Mouse (Mus musculus) brain, embryonic 14.5 days (tissue): Measurements from ENCODE around the gene Bspry.

Experiments used
- CTCF ChIP-seq: fragments of 200-500 bp; IDR thresholded peaks from 2 replicates; pipeline ENCODE4 v1.5.1; 2012; ENCODE audit warnings: inconsistent platforms, mild to moderate bottlenecking, moderate library complexity, borderline replicate concordance; ENCODE audit not compliant: insufficient read depth, insufficient read length; ENCODE audit errors: extremely low read depth
- POLR2A ChIP-seq: fragments of 200-500 bp; IDR thresholded peaks from 2 replicates; pipeline ENCODE4 v1.6.1; 2012; ENCODE audit warnings: mild to moderate bottlenecking, inconsistent platforms, borderline replicate concordance; ENCODE audit not compliant: poor library complexity, insufficient read depth, insufficient read length, severe bottlenecking; ENCODE audit errors: extremely low read depth

- TF ChIP-seq CTCF = no peak
- no peak for TF ChIP-seq POLR2A
Observed at GRCm38 (mm10) chr4:62460348-62460747, 19.5 kb upstream of the Bspry start.
